Mouse (Mus musculus) embryonic fibroblast, embryonic 13.5 days (primary cell): ENCODE measurements around the gene Ntrk2.

Experiments used
- CTCF ChIP-seq: IDR thresholded peaks from 2 replicates; pipeline ENCODE4 v1.5.1; 2011; ENCODE audit warnings: mild to moderate bottlenecking, control low read depth, low read length, moderate library complexity, borderline replicate concordance; ENCODE audit not compliant: insufficient read depth
- POLR2A ChIP-seq: IDR thresholded peaks from 2 replicates; pipeline ENCODE4 v1.6.1; 2011; ENCODE audit warnings: low read depth, mild to moderate bottlenecking, control low read depth, low read length, moderate library complexity

DNA sequence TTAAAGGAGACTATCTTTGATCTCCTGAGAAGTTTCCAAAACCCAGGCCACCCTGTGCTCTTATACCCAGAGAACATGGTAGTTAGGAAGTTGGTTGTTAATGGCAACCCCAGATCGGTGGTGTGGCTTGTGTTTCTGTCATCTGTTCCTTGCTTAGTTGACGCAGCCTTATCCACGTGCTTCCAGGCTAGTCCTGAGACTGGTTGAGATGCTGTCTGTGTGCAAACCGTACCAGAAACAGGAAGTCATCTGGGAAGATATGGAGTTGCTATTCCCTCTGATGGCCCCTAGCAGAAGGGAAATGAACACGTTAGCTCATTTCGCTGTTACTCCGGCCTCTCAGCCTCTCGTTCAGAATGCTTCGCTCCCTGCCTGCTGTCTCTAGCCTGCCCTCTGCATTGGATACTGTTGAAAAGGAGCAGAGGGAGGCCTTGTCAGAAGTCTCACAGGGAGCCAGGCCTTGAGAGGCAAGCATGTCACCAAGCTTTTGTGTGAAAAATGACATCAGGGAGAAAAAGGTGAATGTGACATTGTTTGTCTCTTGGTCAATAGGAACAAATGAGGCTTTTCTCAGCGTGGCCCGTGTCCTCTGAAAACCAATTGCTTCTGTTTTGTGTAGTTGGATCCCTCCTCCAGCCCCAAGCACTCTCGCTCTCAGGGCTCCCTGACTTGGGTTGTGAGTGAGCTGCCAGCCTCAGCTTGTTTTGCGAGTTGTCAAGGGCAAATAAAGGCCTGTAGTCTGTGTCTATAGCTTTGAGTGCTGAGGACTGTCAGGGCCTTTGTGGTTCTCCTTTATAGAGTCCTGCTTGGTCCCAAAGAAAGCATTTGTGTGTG is 285.0 kb downstream of the Ntrk2 start:
- TF ChIP-seq CTCF (no peak), POLR2A (no peak)
